Mouse (Mus musculus) left cerebral cortex, adult 11 months (tissue): ENCODE measurements around the gene Mecr.

Experiments used
- DNase-seq: peaks from one replicate; pipeline ENCODE4 v3.0.0; 2022; ENCODE audit warnings: low spot score

Mecr gene

GRCm38 (mm10) chr4:131897109-131897508 is 53.8 kb downstream of the Mecr start:
- no peak for DNase-seq

- no peak for DNase-seq
These were observed 54.5 kb downstream of the Mecr start for GRCm38 (mm10) chr4:131897787-131898186.

DNA sequence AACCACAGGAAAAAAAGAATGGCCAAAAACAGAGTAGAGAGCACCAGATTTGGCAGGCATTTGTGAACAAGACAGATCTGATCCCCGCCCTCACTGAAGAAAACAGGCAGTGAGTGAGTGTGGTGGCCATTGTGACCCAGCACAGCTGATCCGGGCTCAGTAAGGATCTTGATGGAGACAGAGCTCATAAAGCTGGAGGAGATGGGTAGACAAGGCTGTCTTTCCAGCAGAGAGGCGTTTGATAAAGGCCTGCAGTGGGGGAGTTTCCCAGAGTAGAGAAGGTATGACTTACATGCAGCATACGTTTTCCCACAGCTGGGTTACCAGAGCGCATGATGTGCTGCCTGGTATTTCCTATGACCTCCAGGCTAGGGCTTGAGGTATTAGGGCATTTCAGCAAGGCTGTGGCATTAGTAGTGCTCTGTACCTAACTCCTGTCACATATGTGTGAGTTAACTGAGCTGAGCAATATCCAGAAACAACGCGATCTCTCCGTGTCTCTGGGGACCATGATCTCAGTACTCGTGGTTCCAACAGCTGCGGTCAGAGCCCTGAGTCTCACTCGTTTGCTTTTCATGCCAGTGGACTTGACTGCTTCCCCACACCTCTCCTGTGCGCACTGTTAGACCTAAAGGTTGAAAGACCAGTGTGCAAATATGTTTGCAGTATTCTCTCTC is 55.4 kb downstream of the Mecr start:
- DNase-seq: no peak

DNA sequence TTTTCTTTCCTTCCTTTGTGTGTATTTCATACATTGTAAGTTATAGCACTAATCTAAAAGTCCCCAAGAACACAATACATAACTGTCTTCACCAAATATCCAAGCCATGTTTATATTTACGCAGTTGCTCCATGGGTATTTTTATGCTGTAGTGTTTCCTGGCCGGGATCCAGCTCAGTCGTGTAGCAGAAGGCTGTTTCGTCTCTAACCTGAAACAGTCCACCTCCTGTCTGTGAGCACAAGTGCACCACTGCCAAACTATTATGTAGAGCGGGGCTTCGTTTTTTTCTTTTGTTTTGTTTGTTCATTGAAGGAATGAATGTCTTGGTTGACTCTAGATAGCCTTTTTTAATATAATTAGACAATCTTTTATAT is 55.9 kb downstream of the Mecr start:
- DNase-seq: no peak

GRCm38 (mm10) chr4:131901090-131901489 is 57.8 kb downstream of the Mecr start:
- no peak for DNase-seq

DNA sequence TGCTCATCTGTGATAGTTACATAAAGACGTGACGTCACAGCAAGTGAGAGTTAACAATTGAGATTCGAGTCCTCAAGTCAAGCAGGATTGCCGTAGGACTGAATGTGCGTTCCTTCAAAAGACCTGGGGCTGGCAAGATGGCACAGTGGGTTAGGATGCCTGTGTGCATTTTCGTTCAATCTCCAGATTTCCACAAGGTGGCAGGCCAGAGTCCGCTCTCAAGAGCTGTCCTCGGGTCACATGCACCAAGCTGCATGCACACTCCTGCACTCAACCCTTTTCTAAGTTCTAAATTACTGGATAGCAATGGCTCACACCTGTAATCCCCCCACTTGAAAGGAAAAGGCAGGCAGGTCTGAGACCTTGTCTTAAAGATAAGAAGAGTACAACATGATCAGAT is 61.2 kb downstream of the Mecr start:
- no peak for DNase-seq

- DNase-seq: no peak
These were observed 63.2 kb downstream of the Mecr start for GRCm38 (mm10) chr4:131906423-131906822.

DNA sequence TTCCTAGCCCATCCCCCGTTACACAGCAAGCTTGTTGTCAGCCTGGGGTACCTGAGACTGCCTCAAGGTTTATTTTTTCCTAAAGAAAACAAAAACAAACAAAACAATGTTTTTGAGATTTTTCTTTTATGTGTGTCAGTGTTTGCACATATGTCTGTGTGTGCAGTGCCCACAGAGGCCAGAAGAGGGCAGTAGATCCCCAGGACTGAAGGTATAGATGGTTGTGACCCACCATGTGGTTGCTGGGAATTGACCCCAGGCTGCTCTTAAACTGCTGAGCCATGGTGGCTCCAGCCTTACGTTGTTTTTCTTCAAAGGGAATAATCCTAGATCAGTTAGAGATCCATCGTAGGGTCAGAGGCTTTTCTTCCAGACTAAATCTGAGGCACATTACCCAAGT is 64.6 kb downstream of the Mecr start:
- no peak for DNase-seq

DNA sequence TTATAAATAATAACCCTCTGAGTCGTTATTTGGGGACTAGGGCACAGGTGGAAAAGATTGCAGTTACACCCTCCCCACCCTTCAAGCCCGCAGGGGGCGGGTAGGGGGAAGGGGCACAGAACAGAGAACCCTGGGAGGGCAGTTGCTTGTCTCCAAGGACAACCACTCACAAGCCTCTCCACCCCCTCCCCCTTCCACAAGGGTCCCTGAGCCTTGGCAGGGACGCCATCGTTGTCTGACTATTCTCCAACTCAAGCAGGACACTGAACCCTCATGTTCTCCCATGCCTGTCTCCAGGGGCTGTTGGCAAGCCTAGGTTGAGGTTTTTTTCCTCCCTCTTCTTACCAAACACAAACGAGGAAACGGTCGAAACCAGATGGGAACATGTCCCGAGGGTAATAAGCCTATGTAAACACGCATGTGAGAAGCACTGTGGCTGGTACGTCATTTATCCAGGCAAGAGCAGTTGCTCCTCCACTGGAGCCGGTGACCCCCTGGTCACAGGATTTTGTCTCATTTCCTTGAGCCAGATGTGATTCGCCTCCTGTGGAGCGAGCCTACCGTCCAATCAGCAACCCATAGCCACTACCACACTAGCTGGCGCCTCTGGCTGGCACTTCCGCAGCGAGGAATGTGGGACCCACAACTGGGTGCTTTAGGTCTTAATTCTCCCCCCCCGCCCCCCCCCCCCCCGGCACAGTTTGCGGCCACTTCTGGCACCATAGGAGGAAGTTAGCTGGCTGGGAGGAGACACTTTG is 67.1 kb downstream of the Mecr start:
- DNase-seq: no peak

DNA sequence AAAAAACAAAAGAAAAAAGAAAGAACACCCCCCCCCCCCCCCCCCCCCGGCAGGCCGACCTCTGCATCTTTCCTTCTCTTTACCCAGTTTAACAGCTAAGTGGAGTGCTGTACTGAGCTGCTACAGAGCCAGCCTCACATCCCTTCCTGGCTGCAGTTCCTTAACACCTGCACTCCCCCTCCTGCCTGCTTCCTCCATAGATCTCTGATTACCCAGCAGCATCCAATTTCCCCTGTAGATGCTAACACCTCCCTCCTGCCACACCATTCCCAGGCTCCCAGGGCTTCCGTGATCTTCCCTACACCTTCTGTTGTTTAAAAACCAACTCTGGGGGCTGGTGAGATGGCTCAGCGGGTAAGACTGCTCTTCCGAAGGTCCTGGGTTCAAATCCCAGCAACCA is 68.3 kb downstream of the Mecr start:
- no peak for DNase-seq

DNA sequence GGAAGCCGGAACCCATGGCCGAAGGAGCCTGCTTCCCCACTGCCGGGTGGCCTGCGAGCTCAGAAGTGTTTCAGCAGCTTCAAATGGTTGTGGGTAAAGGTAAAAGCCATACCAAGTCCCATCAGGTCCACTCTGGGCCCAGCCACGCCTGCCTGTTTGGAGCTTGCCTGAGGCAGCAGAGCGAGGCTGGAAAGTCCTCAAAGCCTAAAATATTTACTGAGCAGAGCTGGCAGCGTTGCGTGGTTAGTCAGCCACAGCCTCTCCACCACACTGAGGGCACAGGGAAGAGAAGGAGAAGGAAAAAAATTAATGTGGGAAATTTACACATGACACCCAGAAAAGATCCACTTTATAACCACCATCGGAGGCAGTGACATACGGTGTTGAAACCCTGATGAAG is 70.3 kb downstream of the Mecr start:
- no peak for DNase-seq

DNA sequence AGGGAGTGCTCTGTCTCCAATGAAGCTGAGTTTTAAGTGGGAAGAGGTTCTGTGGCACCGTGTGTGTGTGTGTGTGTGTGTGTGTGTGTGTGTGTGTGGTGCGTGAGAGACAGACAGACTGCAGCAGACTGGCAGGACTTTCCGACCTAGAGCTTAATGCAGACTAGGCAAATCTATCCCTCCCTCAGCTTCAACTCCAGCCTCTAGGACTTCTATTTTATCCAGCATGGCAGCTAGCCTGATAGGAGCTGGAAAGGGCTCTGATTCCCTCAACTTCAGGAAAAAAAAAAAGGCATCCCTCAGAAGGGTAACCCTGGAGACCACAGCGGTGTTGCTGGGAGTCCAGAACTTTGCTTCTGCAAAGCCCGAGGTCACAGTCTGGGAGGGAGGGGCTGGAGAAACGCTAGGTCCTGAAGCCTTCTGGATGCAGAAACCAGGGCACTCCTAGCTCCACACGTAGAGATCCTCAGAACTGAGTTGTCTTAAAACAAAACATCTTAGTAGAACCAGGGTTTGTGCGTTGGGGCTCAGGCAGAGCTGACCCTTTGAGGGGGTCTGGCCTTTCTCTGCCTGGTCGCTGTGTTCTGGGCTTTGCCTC is 70.9 kb downstream of the Mecr start:
- no peak for DNase-seq

DNA sequence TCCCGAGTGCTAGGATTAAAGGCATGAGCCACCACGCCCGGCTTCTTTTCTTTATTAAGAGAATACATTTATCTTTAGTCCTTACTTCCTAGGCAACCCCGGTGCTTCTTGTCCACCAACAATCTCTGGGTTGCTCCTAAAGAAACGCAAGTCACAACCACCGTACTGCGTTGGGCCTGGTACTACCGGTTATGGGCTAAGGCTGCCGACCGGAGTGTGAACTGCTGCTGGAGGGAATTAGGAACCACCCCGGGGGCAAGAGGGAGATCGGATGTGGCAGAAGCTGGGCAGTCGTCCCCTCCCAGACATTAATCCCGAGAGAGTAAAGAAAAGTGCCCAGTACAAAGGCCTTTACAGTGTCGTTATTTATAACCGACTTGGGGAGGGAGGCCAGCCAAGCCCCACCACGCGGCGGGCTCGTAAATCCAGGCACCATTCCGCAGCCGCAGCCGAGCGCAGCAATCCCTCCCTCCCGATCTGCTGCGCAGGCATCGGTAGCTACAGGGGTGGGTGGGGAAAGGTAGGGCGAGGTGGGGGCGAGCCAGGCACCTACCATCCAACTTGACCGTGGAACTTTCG is 71.7 kb downstream of the Mecr start:
- DNase-seq: no peak

GRCm38 (mm10) chr4:131915821-131916328 is 72.6 kb downstream of the Mecr start:
- DNase-seq: no peak

- DNase-seq: peak; percentile 72
These were observed 73.2 kb downstream of the Mecr start for GRCm38 (mm10) chr4:131916425-131916824.

DNA sequence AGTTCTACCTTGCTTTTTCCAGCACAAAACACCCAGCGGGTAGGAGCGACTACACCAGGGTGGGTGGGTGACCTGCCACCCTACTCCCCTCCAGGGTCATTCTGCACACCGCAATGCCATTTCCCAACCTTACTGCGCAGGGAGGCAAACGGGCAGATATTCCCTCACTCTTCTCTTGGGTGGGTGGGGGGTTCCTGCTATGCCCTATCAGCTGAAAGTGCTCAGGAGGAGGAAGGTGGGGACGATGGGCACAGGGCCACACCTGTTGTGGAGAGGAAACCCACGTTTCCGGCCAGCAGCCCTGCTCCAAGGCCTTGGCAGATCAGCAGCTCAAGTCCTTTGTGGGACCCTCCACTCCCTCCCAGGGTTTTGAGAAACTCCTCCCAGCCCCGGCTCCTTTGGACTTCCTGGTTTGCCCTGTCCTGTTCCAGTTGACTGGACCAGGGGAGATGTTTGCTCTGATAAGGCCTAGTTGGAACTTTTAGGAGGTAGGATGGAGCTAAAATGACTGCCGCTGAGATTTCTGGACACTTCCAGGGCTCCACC is 73.8 kb downstream of the Mecr start:
- DNase-seq: no peak
